Mouse (Mus musculus): ENCODE results near the gene Ankrd33.

DNA sequence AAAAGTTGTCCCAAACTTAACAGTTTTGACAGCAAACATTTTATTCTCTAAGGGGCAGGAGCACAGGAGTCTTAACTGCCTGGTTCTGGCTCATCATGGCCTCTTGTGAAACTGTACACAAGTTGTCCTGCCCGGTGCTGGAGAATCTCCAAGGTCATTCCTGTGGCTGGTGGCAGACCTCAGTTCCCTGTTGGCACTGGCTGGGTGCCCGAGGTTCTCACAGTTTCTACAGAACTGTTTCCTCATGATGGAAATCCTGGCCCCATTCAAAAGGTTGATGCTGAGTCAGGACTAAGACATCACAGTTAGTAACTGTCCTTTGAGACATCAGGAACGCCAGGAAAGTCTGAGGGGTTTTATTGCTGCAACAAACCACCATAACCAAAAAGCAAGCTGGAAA is 28.6 kb upstream of the Ankrd33 start:
- no peak for TF ChIP-seq CTCF (IDR thresholded peaks at IDR 0.05; ENCODE audit: low read depth)
- no peak for TF ChIP-seq EP300 (optimal IDR thresholded peaks at IDR 0.05)
